Mouse (Mus musculus) liver, embryonic 11.5 days (tissue): Measurements from ENCODE around the gene Plekha4. TPM values are rescaled to one million over a fixed set of nuclear protein-coding genes. Genes with fewer than 3 reads are reported as not detected.

Experiments
- ATAC-seq: fragments of 200-750 bp; cut with Nextera tagmentation; replicated peaks from 2 replicates; pipeline ENCODE4 v1.8.0; 2017; ENCODE audit warnings: moderate number of reproducible peaks, mild to moderate bottlenecking, moderate TSS enrichment, moderate library complexity; ENCODE audit not compliant: low FRiP score
- DNase-seq: peaks from one replicate; pipeline ENCODE4 v3.0.0-alpha.2; 2017; ENCODE audit warnings: low spot score
- H3K27ac ChIP-seq: fragments of 300-500 bp; sonication (generic); 2 replicates; pipeline ENCODE4 v1.5.1; 2014; ENCODE audit warnings: mild to moderate bottlenecking, low read depth, low read length, control low read depth
- H3K27me3 ChIP-seq: fragments of 300-500 bp; sonication (generic); replicated peaks from 2 replicates; pipeline ENCODE4 v1.6.1; 2014; ENCODE audit warnings: low read length, mixed read lengths; ENCODE audit not compliant: control insufficient read depth, insufficient read depth
- H3K36me3 ChIP-seq: fragments of 300-500 bp; sonication (generic); 2 replicates; pipeline ENCODE4 v1.6.1; 2014; ENCODE audit warnings: mild to moderate bottlenecking, low read length, moderate library complexity, mixed read lengths; ENCODE audit not compliant: control insufficient read depth, insufficient read depth
- H3K4me1 ChIP-seq: fragments of 300-500 bp; sonication (generic); replicated peaks from 2 replicates; pipeline ENCODE4 v1.6.1; 2014; ENCODE audit warnings: low read length, mixed read lengths; ENCODE audit not compliant: control insufficient read depth, insufficient read depth
- H3K4me2 ChIP-seq: fragments of 300-500 bp; sonication (generic); 2 replicates; pipeline ENCODE4 v1.6.1; 2014; ENCODE audit warnings: mild to moderate bottlenecking, control low read depth, moderate library complexity
- H3K4me3 ChIP-seq: fragments of 300-500 bp; sonication (generic); 2 replicates; pipeline ENCODE4 v1.5.1; 2014; ENCODE audit warnings: low read depth, low read length, control low read depth
- H3K9ac ChIP-seq: fragments of 300-500 bp; sonication (generic); 2 replicates; pipeline ENCODE4 v1.6.1; 2014; ENCODE audit warnings: low read depth, low read length, control low read depth
- H3K9me3 ChIP-seq: fragments of 300-500 bp; sonication (generic); 2 replicates; pipeline ENCODE4 v1.6.1; 2016; ENCODE audit warnings: low read length, inconsistent platforms, mixed read lengths; ENCODE audit not compliant: control insufficient read depth
- WGBS: fragments of 180-500 bp; shearing (Covaris S2); extraction: QIAGEN DNeasy Blood & Tissue Kit; methylation state at CpG from one replicate; pipeline ENCODE4 v1.1.7; 2014; 5-methylcytosine and 5-hydroxymethylcytosine counted together
- polyA plus RNA-seq: library from polyadenylated mRNA; unstranded; fragments of >200 nt; fragmentation: Nextera tagmentation; extraction: Ambion mirVana; gene quantifications from 2 replicates; pipeline ENCODE4 v1.2.1, GENCODE M21; 2014

Plekha4 gene
- polyA plus RNA-seq, 1 experiment from 2014 or later, result 0.89 TPM

GRCm38 (mm10) chr7:45567112-45567779 lies 41.1 kb downstream of the Plekha4 start:
- WGBS, result 72% methylated on average over 8 of the region's 8 CpGs
- Histone ChIP-seq H3K27me3 (no peaks in the 10 kb centered on the region), H3K9me3 (no peaks in the 10 kb centered on the region), H3K4me3 (peak overlapping the region; percentile 43; the same call in 1 of the 2 replicates), H3K4me2 (peak overlapping the region; percentile 79), H3K4me1 (peaks cover 47% of the 10 kb centered on the region), H3K9ac (peak overlapping the region; percentile 67; the same call in 1 of the 2 replicates), H3K36me3 (no peaks in the 10 kb centered on the region), H3K27ac (peak overlapping the region; percentile 95)
- no peak for ATAC-seq
- DNase-seq, result no peak

DNA sequence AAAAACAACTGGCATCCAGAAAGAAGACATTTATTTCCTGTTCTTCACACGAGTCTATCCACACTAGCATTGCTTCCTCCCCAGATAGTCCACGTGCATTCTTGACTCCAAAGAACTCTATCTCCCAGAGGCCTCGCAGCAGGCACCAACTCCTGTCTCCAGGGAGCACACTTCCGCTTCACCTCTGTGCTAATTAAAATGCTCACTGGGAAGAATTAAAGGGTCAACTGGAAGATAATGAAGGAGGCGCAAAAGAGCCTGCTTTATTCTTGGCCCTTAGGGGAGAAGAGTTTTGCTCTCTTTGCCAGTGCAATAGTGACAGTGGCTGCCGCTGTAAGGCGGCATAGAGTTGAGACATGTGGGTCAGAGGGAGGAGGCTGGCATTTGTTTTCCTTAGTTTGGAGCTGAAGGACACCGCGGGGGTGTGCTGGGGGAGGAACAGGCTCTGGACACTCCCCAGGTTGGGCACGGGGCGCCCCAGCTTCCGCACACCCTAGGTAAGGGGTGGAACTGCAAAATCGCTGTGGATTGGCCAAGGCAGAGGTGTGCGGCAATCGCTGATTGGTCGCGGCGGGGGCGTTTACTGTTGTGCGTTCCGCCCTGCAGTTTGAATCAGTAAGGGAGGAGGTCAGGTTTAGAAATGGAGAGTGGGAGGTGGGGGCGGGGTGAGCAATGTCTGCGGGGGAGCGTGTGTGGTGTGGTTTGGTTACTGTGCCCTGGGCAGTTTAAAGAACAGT lies 41.8 kb downstream of the Plekha4 start:
- Histone ChIP-seq H3K4me1 (peaks cover 48% of the 10 kb centered on the region), H3K27me3 (no peaks in the 10 kb centered on the region), H3K9ac (peak overlapping the region; percentile 67), H3K9me3 (no peaks in the 10 kb centered on the region), H3K4me3 (peak overlapping the region; percentile 43), H3K36me3 (no peaks in the 10 kb centered on the region), H3K4me2 (peak overlapping the region; percentile 79), H3K27ac (peak overlapping the region; percentile 95)
- DNase-seq (peak; percentile 94), ATAC-seq (peak; percentile 94)
- under 1% methylated on average over 24 of the region's 24 CpGs for WGBS

GRCm38 (mm10) chr7:45568601-45569473 lies 42.7 kb downstream of the Plekha4 start:
- H3K4me2 ChIP-seq, result peak overlapping the region; percentile 79
- H3K9ac ChIP-seq, result peak overlapping the region; percentile 66
- 47% methylated on average over 10 of the region's 10 CpGs for WGBS
- no peaks in the 10 kb centered on the region for H3K27me3 ChIP-seq
- ATAC-seq, result peak; percentile 69
- no peaks in the 10 kb centered on the region; the same call in 1 of the 2 replicates for H3K36me3 ChIP-seq
- no peaks in the 10 kb centered on the region for H3K9me3 ChIP-seq
- H3K4me1 ChIP-seq, result peaks cover 54% of the 10 kb centered on the region
- peak overlapping the region; percentile 38 for H3K4me3 ChIP-seq
- DNase-seq, result no peak
- peak overlapping the region; percentile 95 for H3K27ac ChIP-seq

GRCm38 (mm10) chr7:45570103-45570741 lies 44.1 kb downstream of the Plekha4 start, which contains the start of gene Bcat2:
TSS of gene Bcat2 (plus strand) at chr7:45570153.
- H3K4me1 ChIP-seq, result peaks cover 54% of the 10 kb centered on the region

DNA sequence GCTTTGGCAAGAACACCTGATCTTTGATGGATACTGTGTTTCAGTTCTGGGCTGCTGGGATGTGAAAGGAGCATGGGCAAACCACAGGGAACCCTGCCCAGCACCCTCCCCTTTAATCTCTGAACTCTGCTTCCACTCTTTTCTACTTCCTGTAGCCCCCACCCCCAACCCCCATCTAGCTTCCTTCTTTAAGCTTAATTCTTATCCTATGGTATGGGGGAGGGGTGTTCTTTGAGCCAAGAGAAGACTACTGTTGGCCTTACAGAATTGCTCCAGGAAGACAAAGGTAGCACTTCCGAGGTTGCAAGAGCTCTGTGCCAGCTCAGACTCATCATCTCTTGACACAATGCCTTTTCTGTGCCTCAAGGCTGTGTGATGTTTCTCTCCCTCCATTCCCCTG lies 45.8 kb downstream of the Plekha4 start:
- Histone ChIP-seq H3K9ac (no peak overlapping the region), H3K27ac (no peak overlapping the region), H3K9me3 (no peaks in the 10 kb centered on the region), H3K27me3 (no peaks in the 10 kb centered on the region), H3K4me2 (peak overlapping the region; percentile 68), H3K36me3 (peaks cover 11% of the 10 kb centered on the region), H3K4me1 (peaks cover 51% of the 10 kb centered on the region), H3K4me3 (peak overlapping the region; percentile 81; the same call in 1 of the 2 replicates)
- 20% methylated on average over 1 of the region's 1 CpGs for WGBS
- ATAC-seq (no peak), DNase-seq (no peak)

More at GRCm38 (mm10) chr7:45570103-45570741, 44.1 kb downstream of the Plekha4 start, which contains the start of gene Bcat2:
- Histone ChIP-seq H3K9me3 (no peaks in the 10 kb centered on the region), H3K27me3 (no peaks in the 10 kb centered on the region), H3K4me2 (peak within 1 kb of the TSS; percentile 79), H3K4me3 (peak within 1 kb of the TSS; percentile 81), H3K27ac (peak within 1 kb of the TSS; percentile 95), H3K36me3 (peaks cover 2% of the 10 kb centered on the region), H3K9ac (peak within 1 kb of the TSS; percentile 90)
- peak; percentile 81 for DNase-seq
- ATAC-seq, result peak; percentile 58
- WGBS, result under 1% methylated on average over 42 of the region's 42 CpGs

GRCm38 (mm10) chr7:45573954-45574353 lies 47.8 kb downstream of the Plekha4 start:
- H3K27ac ChIP-seq, result no peak overlapping the region

GRCm38 (mm10) chr7:45574472-45575379 lies 48.6 kb downstream of the Plekha4 start:
- Histone ChIP-seq H3K4me2 (peak overlapping the region; percentile 54), H3K9ac (peak overlapping the region; percentile 1; the same call in 1 of the 2 replicates), H3K27ac (peak overlapping the region; percentile 38), H3K4me3 (peak overlapping the region; percentile 48), H3K36me3 (peaks cover 11% of the 10 kb centered on the region), H3K9me3 (no peaks in the 10 kb centered on the region), H3K4me1 (peaks cover 30% of the 10 kb centered on the region), H3K27me3 (no peaks in the 10 kb centered on the region)
- DNase-seq (no peak), ATAC-seq (no peak)
- WGBS, result 76% methylated on average over 15 of the region's 15 CpGs

More at GRCm38 (mm10) chr7:45573954-45574353, 47.8 kb downstream of the Plekha4 start:
- WGBS, result 70% methylated on average over 8 of the region's 8 CpGs
- no peak for DNase-seq
- Histone ChIP-seq H3K9ac (0 out of 2 replicates have a peak overlapping the region, but pooled peaks have one; percentile 36), H3K27me3 (no peaks in the 10 kb centered on the region), H3K4me2 (peak overlapping the region; percentile 54), H3K4me1 (peaks cover 37% of the 10 kb centered on the region), H3K9me3 (no peaks in the 10 kb centered on the region), H3K36me3 (peaks cover 11% of the 10 kb centered on the region), H3K4me3 (peak overlapping the region; percentile 48)
- no peak for ATAC-seq
